Mouse (Mus musculus): ENCODE measurements around the gene Shisa7. TPM values are rescaled to one million over a fixed set of nuclear protein-coding genes. Genes with fewer than 3 reads are reported as not detected.

The Shisa7 gene
- polyA plus RNA-seq, 1 experiment: 0.23 TPM

GRCm38 (mm10) chr7:4776861-4777830 lies 67.3 kb downstream of the Shisa7 start:
- H3K4me3 ChIP-seq (ENCODE audit: extremely low read depth, insufficient read depth, insufficient read length): peak overlapping the region; percentile 52; the same call in 1 of the 2 replicates
- no peaks in the 10 kb centered on the region for H3K4me1 ChIP-seq (ENCODE audit: control insufficient read depth, insufficient read depth, insufficient read length)
- no peaks in the 10 kb centered on the region for H3K36me3 ChIP-seq (ENCODE audit: control insufficient read depth, insufficient read depth, low read length)
- TF ChIP-seq CTCF (IDR thresholded peaks at IDR 0.05; ENCODE audit: extremely low read depth, insufficient read depth, insufficient read length, insufficient replicate concordance): no peak
- TF ChIP-seq POLR2A (IDR thresholded peaks at IDR 0.05; ENCODE audit: low read depth, low read length): no peak
- H3K27ac ChIP-seq (ENCODE audit: insufficient read depth, low read length): no peak overlapping the region
- DNase-seq (ENCODE audit: low read depth in 1 of 2, low spot score in 2 of 2): no peak
- 3% methylated on average over 37 of the region's 56 CpGs for WGBS
- H3K27me3 ChIP-seq (ENCODE audit: control insufficient read depth, insufficient read depth, low read length): peaks cover 17% of the 10 kb centered on the region

DNA sequence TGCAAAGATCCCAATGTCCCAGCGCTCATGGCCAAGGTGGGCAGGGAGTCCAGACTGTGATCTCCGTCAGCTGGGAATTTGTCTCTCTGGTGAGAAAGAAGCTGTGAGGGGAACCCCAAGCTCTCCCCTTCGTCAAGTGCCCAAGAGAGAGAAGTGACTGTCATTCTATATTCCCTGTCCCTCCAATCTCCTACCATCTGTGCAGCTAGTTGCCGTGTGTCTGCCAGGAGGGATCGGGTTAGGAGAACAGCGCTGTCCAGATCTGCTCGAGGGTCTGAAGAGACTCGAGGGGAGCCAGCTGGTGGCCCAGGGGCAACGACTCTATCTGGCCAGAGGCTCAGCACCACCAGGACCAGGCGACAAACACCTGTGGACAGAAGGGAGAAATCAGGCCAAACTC lies 68.4 kb downstream of the Shisa7 start:
- peaks cover 17% of the 10 kb centered on the region for H3K27me3 ChIP-seq (ENCODE audit: control insufficient read depth, insufficient read depth, low read length)
- no peaks in the 10 kb centered on the region for H3K36me3 ChIP-seq (ENCODE audit: control insufficient read depth, insufficient read depth, low read length)
- no peaks in the 10 kb centered on the region for H3K4me1 ChIP-seq (ENCODE audit: control insufficient read depth, insufficient read depth, insufficient read length)
- TF ChIP-seq POLR2A (IDR thresholded peaks at IDR 0.05; ENCODE audit: low read depth, low read length) (no peak), CTCF (IDR thresholded peaks at IDR 0.05; ENCODE audit: extremely low read depth, insufficient read depth, insufficient read length, insufficient replicate concordance) (no peak)
- WGBS: 61% methylated on average over 10 of the region's 10 CpGs
- no peak overlapping the region for H3K4me3 ChIP-seq (ENCODE audit: extremely low read depth, insufficient read depth, insufficient read length)
- no peak for DNase-seq (ENCODE audit: low read depth in 1 of 2, low spot score in 2 of 2)
- H3K27ac ChIP-seq (ENCODE audit: insufficient read depth, low read length): no peak overlapping the region

Other genes with a start within 250 kb of the Shisa7 start
- gene Ptprh, start 240.7 kb downstream of the Shisa7 start, polyA plus RNA-seq (2012; rRNA removed): 0.07 and 0.11 TPM in 2 replicates
- 31.9 and 32.7 TPM in 2 replicates for gene Tmem86b, start 213.3 kb downstream of the Shisa7 start, polyA plus RNA-seq (2012; rRNA removed)
- gene Ppp6r1, start 185.7 kb downstream of the Shisa7 start, polyA plus RNA-seq (2012; rRNA removed): 136 and 159 TPM in 2 replicates
- 32.2 and 37.3 TPM in 2 replicates for gene Hspbp1, start 159.6 kb downstream of the Shisa7 start, polyA plus RNA-seq (2012; rRNA removed)
- gene Brsk1, start 154.1 kb downstream of the Shisa7 start, polyA plus RNA-seq (2012; rRNA removed): 0.84 and 1.3 TPM in 2 replicates
- gene Tmem150b, start 119.4 kb downstream of the Shisa7 start, polyA plus RNA-seq (2012; rRNA removed): 3.8 and 3.9 TPM in 2 replicates
- 105 and 138 TPM in 2 replicates for gene Kmt5c, start 104.6 kb downstream of the Shisa7 start, polyA plus RNA-seq (2012; rRNA removed)
- 14.5 and 44.8 TPM in 2 replicates for gene Cox6b2, start 91.6 kb downstream of the Shisa7 start, polyA plus RNA-seq (2012; rRNA removed)
- gene Fam71e2, start 73.4 kb downstream of the Shisa7 start, polyA plus RNA-seq (2012; rRNA removed): not detected in 2 replicates
- 0.09 and 0.23 TPM in 2 replicates for gene Il11, start 61.8 kb downstream of the Shisa7 start, polyA plus RNA-seq (2012; rRNA removed)
- gene Tmem190, start 61.8 kb downstream of the Shisa7 start, polyA plus RNA-seq (2012; rRNA removed): not detected in 2 replicates
- gene Tmem238, start 55.0 kb downstream of the Shisa7 start, polyA plus RNA-seq (2012; rRNA removed): 17.5 and 34.9 TPM in 2 replicates
- gene Rpl28, start 51.8 kb downstream of the Shisa7 start, polyA plus RNA-seq (2012; rRNA removed): 316 and 418 TPM in 2 replicates
- gene Ube2s, start 32.1 kb downstream of the Shisa7 start, polyA plus RNA-seq (2012; rRNA removed): 167 and 175 TPM in 2 replicates
- gene Isoc2b, start 25.6 kb upstream of the Shisa7 start, polyA plus RNA-seq (2012; rRNA removed): 7.2 and 12.1 TPM in 2 replicates
- gene Isoc2a, start 32.5 kb upstream of the Shisa7 start, polyA plus RNA-seq (2012; rRNA removed): 14.5 and 15.3 TPM in 2 replicates
- 0.08 TPM in 1 of 2 replicates, not detected in the other for gene Gm36210, start 61.8 kb upstream of the Shisa7 start, polyA plus RNA-seq (2012; rRNA removed)
- gene Zfp628, start 70.5 kb upstream of the Shisa7 start, polyA plus RNA-seq (2012; rRNA removed): 19.2 and 26.9 TPM in 2 replicates
- gene Nat14, start 77.3 kb upstream of the Shisa7 start, polyA plus RNA-seq (2012; rRNA removed): 2.8 and 3.2 TPM in 2 replicates
- gene Ssc5d, start 81.1 kb upstream of the Shisa7 start, polyA plus RNA-seq (2012; rRNA removed): 1.7 and 1.8 TPM in 2 replicates
- 1.9 TPM in 2 replicates for gene Sbk2, start 119.7 kb upstream of the Shisa7 start, polyA plus RNA-seq (2012; rRNA removed)
- gene Sbk3, start 126.5 kb upstream of the Shisa7 start, polyA plus RNA-seq (2012; rRNA removed): 0.05 and 0.06 TPM in 2 replicates
- 30.2 and 39.9 TPM in 2 replicates for gene Zfp579, start 151.5 kb upstream of the Shisa7 start, polyA plus RNA-seq (2012; rRNA removed)
- gene Zfp524, start 169.7 kb upstream of the Shisa7 start, polyA plus RNA-seq (2012; rRNA removed): 24.2 and 32.0 TPM in 2 replicates
- 26.8 and 33.2 TPM in 2 replicates for gene Fiz1, start 170.0 kb upstream of the Shisa7 start, polyA plus RNA-seq (2012; rRNA removed)
- 0.12 TPM in 1 of 2 replicates, not detected in the other for gene Gm44973, start 170.8 kb upstream of the Shisa7 start, polyA plus RNA-seq (2012; rRNA removed)
- gene Zfp865, start 175.7 kb upstream of the Shisa7 start, polyA plus RNA-seq (2012; rRNA removed): 47.9 and 58.4 TPM in 2 replicates
- gene Ccdc106, start 175.9 kb upstream of the Shisa7 start, polyA plus RNA-seq (2012; rRNA removed): 0.43 and 0.54 TPM in 2 replicates
- not detected in 2 replicates for gene 4632433K11Rik, start 189.4 kb upstream of the Shisa7 start, polyA plus RNA-seq (2012; rRNA removed)
- 4.2 and 5.4 TPM in 2 replicates for gene Zfp784, start 193.8 kb upstream of the Shisa7 start, polyA plus RNA-seq (2012; rRNA removed)
- gene Zfp580, start 206.8 kb upstream of the Shisa7 start, polyA plus RNA-seq (2012; rRNA removed): 12.7 and 24.9 TPM in 2 replicates
- 210 and 216 TPM in 2 replicates for gene U2af2, start 217.4 kb upstream of the Shisa7 start, polyA plus RNA-seq (2012; rRNA removed)
- 196 and 257 TPM in 2 replicates for gene Epn1, start 235.5 kb upstream of the Shisa7 start, polyA plus RNA-seq (2012; rRNA removed)